Mouse (Mus musculus): Measurements from ENCODE around the gene Vash2.

Gene Vash2

GRCm38 (mm10) chr1:190976887-190977573, 2.1 kb downstream of the Vash2 start:
- DNase-seq (ENCODE audit: low spot score in 2 of 2): no peak

- no peak for DNase-seq (ENCODE audit: low spot score in 2 of 2)
These were observed 4.3 kb downstream of the Vash2 start for GRCm38 (mm10) chr1:190974833-190975232.

GRCm38 (mm10) chr1:190974191-190974590, 4.9 kb downstream of the Vash2 start:
- DNase-seq (ENCODE audit: low spot score in 2 of 2): no peak

GRCm38 (mm10) chr1:190972612-190973192, 6.4 kb downstream of the Vash2 start:
- DNase-seq (ENCODE audit: low spot score in 2 of 2): peak in 1 of 2 experiments; percentile 13

GRCm38 (mm10) chr1:190971708-190972610, 7.1 kb downstream of the Vash2 start:
- peak; percentile 26 to 34 for DNase-seq (ENCODE audit: low spot score in 2 of 2)

GRCm38 (mm10) chr1:190968010-190968409, 11.1 kb downstream of the Vash2 start:
- no peak for DNase-seq (ENCODE audit: low spot score in 2 of 2)

GRCm38 (mm10) chr1:190964992-190965780, 13.9 kb downstream of the Vash2 start:
- no peak for DNase-seq (ENCODE audit: low spot score in 2 of 2)

- DNase-seq (ENCODE audit: low spot score in 2 of 2): no peak
These were observed 16.3 kb downstream of the Vash2 start for GRCm38 (mm10) chr1:190962760-190963159.

- DNase-seq (ENCODE audit: low spot score in 2 of 2): no peak
These were observed 20.3 kb downstream of the Vash2 start for GRCm38 (mm10) chr1:190958821-190959220.

- DNase-seq (ENCODE audit: low spot score in 2 of 2): no peak
These were observed 26.1 kb downstream of the Vash2 start for GRCm38 (mm10) chr1:190953009-190953408.

- no peak for DNase-seq (ENCODE audit: low spot score in 2 of 2)
These were observed 28.1 kb downstream of the Vash2 start for GRCm38 (mm10) chr1:190951014-190951413.

- no peak for DNase-seq (ENCODE audit: low spot score in 2 of 2)
These were observed 30.2 kb downstream of the Vash2 start for GRCm38 (mm10) chr1:190948846-190949245.

- DNase-seq (ENCODE audit: low spot score in 2 of 2): no peak
These were observed 30.7 kb downstream of the Vash2 start for GRCm38 (mm10) chr1:190948439-190948838.

- no peak for DNase-seq (ENCODE audit: low spot score in 2 of 2)
These were observed 31.1 kb downstream of the Vash2 start for GRCm38 (mm10) chr1:190947986-190948385.

GRCm38 (mm10) chr1:190944109-190944760, 34.9 kb downstream of the Vash2 start:
- peak; percentile 64 to 81 for DNase-seq (ENCODE audit: low spot score in 2 of 2)

GRCm38 (mm10) chr1:190939803-190940202, 39.3 kb downstream of the Vash2 start:
- DNase-seq (ENCODE audit: low spot score in 2 of 2): no peak

- no peak for DNase-seq (ENCODE audit: low spot score in 2 of 2)
These were observed 48.9 kb downstream of the Vash2 start for GRCm38 (mm10) chr1:190930181-190930580.

GRCm38 (mm10) chr1:190929010-190929695, 49.9 kb downstream of the Vash2 start:
- peak; percentile 56 to 57 for DNase-seq (ENCODE audit: low spot score in 2 of 2)

- peak; percentile 98 for DNase-seq (ENCODE audit: low spot score in 2 of 2)
These were observed 50.6 kb downstream of the Vash2 start for GRCm38 (mm10) chr1:190928370-190929009.

GRCm38 (mm10) chr1:190927751-190928369, 51.2 kb downstream of the Vash2 start:
- DNase-seq (ENCODE audit: low spot score in 2 of 2): no peak
